Mouse (Mus musculus): Measurements from ENCODE around the gene Klhdc8a.
A peak's percentile ranks its signal among the peaks of the same experiment; 100 is the strongest.
"Not testable (repeated sequence)": the region's sequence is repeated elsewhere in the genome, so short reads cannot be mapped to it uniquely, and the experiment has no call there.

The Klhdc8a gene

DNA sequence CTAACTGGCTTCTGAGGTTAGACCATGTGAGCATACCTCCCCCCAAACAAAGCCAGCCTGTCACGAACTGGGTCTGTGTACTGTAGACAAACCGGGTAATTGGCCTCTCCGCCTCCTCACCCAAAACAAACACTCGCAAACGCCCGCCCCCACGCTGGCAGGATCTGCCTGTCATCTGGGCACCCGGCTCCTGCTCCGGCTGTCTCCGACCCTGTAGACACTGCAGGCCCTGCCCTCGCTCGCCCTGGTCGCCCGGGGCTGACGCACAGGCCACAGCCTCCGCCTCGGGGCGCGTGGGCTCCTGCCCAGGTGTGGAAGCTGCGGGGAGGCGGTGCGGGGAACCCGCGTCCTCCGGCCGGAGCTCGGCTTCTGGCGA, at the start of gene Klhdc8a:
Klhdc8a (plus strand) TSS at position 202 of the 376 bp plus-strand sequence.
- DNase-seq (ENCODE audit: low spot score in 2 of 2) = peak; percentile 51 to 58

- DNase-seq (ENCODE audit: low spot score in 2 of 2) = no peak
Observed at GRCm38 (mm10) chr1:132254467-132254866, 44.0 kb upstream of the Klhdc8a start.

GRCm38 (mm10) chr1:132260331-132260730, 38.1 kb upstream of the Klhdc8a start:
- no peak for DNase-seq (ENCODE audit: low spot score in 2 of 2)

DNA sequence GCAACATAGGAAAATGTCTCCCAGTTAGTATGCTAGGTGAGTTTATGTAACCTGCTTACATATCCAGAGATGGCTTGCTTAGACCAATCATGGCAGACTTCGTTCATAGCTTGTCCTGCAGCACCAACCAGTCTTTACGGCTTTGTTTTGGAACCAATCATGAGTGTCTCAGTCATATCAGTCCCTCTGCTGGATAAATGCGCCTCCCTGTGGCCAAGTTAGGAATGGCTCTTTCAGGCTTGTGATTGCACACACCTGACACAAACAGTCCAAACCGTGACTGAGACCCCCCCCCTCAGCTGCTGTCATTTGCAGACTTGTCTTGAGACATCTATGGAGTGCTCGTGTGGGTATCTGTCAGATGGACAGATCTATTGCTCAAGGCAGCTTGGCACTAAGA, 37.4 kb upstream of the Klhdc8a start:
- no peak for DNase-seq (ENCODE audit: low spot score in 2 of 2)

- no peak for DNase-seq (ENCODE audit: low spot score in 2 of 2)
Observed at GRCm38 (mm10) chr1:132263618-132264017, 34.8 kb upstream of the Klhdc8a start.

DNA sequence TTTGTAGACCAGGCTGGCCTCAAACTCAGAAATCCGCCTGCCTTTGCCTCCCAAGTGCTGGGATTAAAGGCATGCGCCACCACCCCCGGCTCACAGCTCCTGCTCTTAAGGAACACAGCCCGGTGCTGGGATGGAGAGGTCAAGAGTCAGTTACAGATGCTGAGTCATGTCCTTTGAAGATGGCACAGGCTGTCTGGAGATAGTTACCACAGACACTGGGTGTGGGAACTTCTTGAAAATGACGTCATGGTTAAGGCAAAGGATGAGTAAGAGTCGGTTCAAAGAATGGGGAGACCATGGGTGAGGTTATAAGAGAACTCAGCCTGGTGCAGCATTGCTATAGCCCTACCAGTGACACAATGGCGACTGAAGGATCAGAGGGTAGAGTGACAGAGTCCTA, 33.8 kb upstream of the Klhdc8a start:
- no peak for DNase-seq (ENCODE audit: low spot score in 2 of 2)

DNA sequence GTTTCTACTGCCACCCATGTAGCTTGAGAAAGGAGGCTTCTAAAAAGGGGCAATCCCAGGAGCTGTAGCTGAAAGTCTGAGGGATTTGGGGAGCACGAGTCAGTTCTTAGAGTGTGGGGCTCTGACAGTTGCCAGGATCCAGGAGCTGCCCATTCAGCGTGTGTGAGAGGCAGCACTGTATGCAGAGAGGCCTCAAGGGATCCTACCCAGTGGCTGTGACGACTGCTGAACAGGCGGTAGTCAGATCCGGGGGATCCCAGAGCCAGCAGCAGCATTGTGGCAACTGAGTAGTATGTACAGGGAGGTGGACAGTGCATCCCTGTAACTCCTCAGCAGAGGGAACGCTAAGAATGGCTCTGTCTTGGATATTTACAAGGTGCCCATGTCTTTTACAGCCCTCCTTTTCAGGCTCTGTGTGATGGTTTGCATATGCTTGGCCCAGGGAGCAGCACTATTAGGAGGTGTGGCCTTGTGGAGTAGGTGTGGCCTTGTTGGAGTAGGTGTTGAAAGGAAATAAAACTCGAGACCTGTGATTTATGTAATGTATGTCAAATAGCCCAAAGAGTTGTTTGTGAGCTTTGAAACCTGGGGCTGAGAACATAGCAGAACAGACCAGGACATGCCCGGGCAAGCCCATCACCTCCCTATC, 33.1 kb upstream of the Klhdc8a start:
- DNase-seq (ENCODE audit: low spot score in 2 of 2) = no peak

DNA sequence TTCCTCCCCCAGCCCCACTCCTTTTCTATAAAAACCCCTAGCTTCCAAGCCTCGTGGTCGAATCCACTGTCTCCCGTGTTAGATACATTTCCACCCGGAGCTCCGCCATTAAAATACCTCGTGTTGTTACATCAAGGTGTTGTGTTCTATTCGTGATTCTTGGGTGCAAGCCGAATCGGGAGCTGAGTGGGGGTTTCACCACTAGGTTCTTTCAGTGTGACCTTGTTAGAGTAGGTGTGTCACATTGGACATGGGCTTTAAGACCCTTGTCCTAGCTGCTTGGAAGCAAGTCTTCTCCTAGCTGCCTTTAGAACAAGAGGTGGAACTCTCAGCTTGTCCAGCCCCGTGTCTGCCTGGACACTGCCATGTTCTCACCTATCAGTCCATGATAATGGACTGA, 32.5 kb upstream of the Klhdc8a start:
- DNase-seq (ENCODE audit: low spot score in 2 of 2) = no peak

GRCm38 (mm10) chr1:132266791-132267557, 31.5 kb upstream of the Klhdc8a start:
- no peak for DNase-seq (ENCODE audit: low spot score in 2 of 2)

- DNase-seq (ENCODE audit: low spot score in 2 of 2) = no peak
Observed at GRCm38 (mm10) chr1:132267959-132268358, 30.5 kb upstream of the Klhdc8a start.

DNA sequence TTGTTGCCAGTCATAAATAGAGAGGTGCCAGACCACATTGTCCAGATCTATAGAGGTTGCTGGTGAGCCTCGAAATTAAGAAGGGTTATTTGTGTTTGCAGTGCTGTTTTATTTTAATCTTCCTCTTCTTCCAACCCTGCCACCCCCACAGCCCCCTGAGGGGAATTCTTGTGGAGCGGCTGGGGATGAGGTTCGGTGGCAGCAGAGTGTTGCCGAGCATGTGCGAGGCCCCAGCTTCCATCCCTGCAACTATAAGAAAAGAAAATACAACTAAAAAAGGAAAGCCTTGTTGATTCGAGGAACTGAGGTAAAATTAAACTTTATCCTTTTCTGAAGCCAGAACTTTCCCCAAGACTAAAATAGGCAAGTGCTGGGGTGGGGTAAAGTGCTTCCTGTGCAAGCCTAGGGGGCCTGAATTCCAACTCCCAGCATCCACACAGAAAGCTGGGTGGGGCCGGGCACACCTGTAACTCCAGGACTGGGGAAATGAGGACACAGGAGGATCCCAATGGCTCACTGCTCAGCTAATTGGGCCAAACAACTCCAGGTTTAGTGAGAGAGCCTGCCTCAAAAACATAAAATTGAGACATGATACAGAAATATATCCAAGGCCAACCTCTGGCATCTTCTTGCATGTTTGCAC, 29.9 kb upstream of the Klhdc8a start:
- DNase-seq (ENCODE audit: low spot score in 2 of 2) = no peak

- no peak for DNase-seq (ENCODE audit: low spot score in 2 of 2)
Observed at GRCm38 (mm10) chr1:132271237-132271636, 27.2 kb upstream of the Klhdc8a start.

DNA sequence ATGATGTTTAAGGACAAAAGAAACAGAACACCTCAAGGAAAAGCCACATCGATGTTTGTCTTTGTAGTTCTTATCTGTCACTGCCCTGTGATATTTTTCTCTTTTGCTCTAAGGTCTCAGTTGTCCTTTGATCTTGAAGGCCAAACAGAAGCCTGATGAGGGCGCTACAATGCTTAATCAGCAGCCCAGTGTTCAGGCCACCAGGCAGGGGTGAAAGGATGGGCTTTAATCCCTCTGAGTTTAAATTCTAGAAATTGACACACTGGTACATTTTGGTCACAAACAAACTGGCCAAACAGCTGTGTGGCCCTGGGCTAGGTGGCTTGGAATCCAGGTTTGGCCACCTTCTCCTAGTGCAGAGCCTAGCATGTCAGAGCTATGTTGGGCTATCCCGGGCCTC, 21.7 kb upstream of the Klhdc8a start:
- no peak for DNase-seq (ENCODE audit: low spot score in 2 of 2)

DNA sequence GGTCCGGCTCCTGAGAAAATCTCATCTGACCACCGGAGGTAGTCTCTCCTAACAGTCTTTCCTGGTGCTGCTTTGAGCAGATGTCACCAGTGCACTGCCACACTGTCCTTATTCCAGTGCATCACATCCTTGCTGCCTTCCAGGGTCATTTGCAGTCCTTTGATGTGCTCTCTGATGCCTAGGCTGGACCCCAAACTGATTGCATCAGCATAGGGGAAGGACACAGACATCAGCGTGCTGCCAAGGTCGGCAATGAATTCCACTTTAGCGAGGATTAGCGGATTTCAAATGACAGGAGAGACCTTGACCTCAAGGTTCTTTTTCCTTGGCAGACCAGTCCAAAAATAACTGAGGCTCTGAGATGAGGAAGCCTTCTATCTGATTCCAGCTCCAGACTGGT, 21.3 kb upstream of the Klhdc8a start:
- DNase-seq (ENCODE audit: low spot score in 2 of 2) = no peak

GRCm38 (mm10) chr1:132280636-132281035, 17.8 kb upstream of the Klhdc8a start:
- DNase-seq (ENCODE audit: low spot score in 2 of 2) = not testable (repeated sequence)

GRCm38 (mm10) chr1:132281523-132282176, 16.8 kb upstream of the Klhdc8a start:
- no peak for DNase-seq (ENCODE audit: low spot score in 2 of 2)

- no peak for DNase-seq (ENCODE audit: low spot score in 2 of 2)
Observed at GRCm38 (mm10) chr1:132282177-132282536, 16.3 kb upstream of the Klhdc8a start.

GRCm38 (mm10) chr1:132283018-132283417, 15.4 kb upstream of the Klhdc8a start:
- no peak for DNase-seq (ENCODE audit: low spot score in 2 of 2)

- no peak for DNase-seq (ENCODE audit: low spot score in 2 of 2)
Observed at GRCm38 (mm10) chr1:132286735-132287134, 11.7 kb upstream of the Klhdc8a start.

DNA sequence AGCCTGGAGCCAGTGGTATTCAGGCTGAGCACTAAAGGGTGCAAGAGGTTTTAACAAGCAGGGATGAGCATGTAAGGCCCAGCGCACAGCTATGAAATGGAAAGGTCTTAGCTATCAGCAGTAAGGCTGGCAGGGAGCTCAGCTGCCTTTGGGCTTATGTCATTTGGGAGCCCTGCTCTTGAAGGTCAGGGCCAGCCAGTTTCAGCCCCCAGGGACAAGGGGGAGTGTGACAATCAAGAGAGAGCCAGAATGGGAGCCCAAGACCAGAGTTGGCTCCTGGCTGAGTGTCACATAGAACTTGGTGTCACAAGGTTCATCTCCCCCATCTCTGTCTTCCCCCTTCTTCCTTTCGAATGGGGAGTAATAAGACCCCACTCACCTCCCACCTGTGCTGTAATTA, 11.0 kb upstream of the Klhdc8a start:
- DNase-seq (ENCODE audit: low spot score in 2 of 2) = no peak

DNA sequence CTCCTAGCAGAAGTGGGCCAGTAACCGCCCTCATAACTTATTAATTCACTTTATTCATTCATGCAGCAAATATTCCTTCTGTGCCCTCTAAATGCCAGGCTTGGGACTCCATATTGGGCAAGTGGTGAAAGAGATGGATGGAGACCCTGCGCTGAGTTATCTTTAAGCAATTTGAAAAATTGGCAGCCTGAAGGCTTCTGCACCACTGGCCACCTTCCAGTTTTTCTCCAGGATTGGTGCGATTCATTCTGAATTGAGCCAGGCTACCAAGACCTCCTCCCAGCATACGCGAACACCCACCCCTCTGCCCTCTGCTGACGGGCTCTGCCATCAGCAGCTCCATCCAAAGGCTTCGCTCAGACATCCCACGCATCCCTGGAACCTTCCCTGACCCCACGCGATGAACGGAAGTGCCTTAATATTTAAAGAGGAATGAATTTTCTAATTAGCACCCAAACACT, 10.4 kb upstream of the Klhdc8a start:
- DNase-seq (ENCODE audit: low spot score in 2 of 2) = no peak

GRCm38 (mm10) chr1:132289965-132290364, 8.5 kb upstream of the Klhdc8a start:
- no peak for DNase-seq (ENCODE audit: low spot score in 2 of 2)

Measured in frontal cortex, postnatal 10 days (tissue).